Mouse (Mus musculus) G1E (cell line): ENCODE measurements at regions not wholly inside any gene's neighbourhood (a gene's known extent, or its start where the extent isn't known, plus 50 kb on each side); places are given as distances from the start of the nearest gene placed in this dataset.

Experiments used
- ATAC-seq: 2 replicates; pipeline ENCODE4 v1.8.0; 2016; ENCODE audit warnings: mild to moderate bottlenecking; ENCODE audit not compliant: insufficient number of reproducible peaks, poor library complexity, low FRiP score, severe bottlenecking; ENCODE audit errors: extremely low read depth
- DNase-seq: peaks from one replicate; pipeline ENCODE4 v3.0.0; 2012; ENCODE audit warnings: low spot score
- H3K27me3 ChIP-seq: 2 replicates; pipeline ENCODE4 v1.6.1; 2012; ENCODE audit warnings: mild to moderate bottlenecking, low read length, inconsistent platforms; ENCODE audit not compliant: insufficient read depth
- H3K36me3 ChIP-seq: replicated peaks from 2 replicates; pipeline ENCODE3; 2012; ENCODE audit warnings: mild to moderate bottlenecking, inconsistent platforms
- H3K4me1 ChIP-seq: 2 replicates; pipeline ENCODE4 v1.6.1; 2012; ENCODE audit warnings: low read depth, low read length, inconsistent platforms, mixed read lengths; ENCODE audit not compliant: insufficient read depth
- H3K4me3 ChIP-seq: 2 replicates; pipeline ENCODE4 v1.5.1; 2012; ENCODE audit warnings: low read depth, mild to moderate bottlenecking, inconsistent platforms, low read length, moderate library complexity, mixed read lengths
- H3K9me3 ChIP-seq: replicated peaks from 2 replicates; pipeline ENCODE4 v1.6.1; 2012; ENCODE audit warnings: inconsistent platforms
- CTCF ChIP-seq: IDR thresholded peaks from 2 replicates; pipeline ENCODE4 v1.5.1; 2012; ENCODE audit warnings: low read depth, low read length, inconsistent platforms, mixed read lengths
- GATA1 ChIP-seq: IDR thresholded peaks from 2 replicates; pipeline ENCODE4 v1.6.1; 2012; ENCODE audit warnings: borderline replicate concordance, low read length, inconsistent platforms, mixed read lengths
- GATA2 ChIP-seq: IDR thresholded peaks from 2 replicates; pipeline ENCODE4 v1.6.1; 2012; ENCODE audit warnings: low read depth, low read length, inconsistent platforms, borderline replicate concordance
- POLR2AphosphoS5 ChIP-seq: IDR thresholded peaks from 2 replicates; pipeline ENCODE4 v1.6.1; 2012; ENCODE audit warnings: low read depth, low read length, inconsistent platforms; ENCODE audit not compliant: insufficient replicate concordance
- TAL1 ChIP-seq: conservative IDR thresholded peaks from 2 replicates; pipeline ENCODE4 v1.6.1; 2012; ENCODE audit warnings: low read depth, low read length, inconsistent platforms, mixed read lengths

DNA sequence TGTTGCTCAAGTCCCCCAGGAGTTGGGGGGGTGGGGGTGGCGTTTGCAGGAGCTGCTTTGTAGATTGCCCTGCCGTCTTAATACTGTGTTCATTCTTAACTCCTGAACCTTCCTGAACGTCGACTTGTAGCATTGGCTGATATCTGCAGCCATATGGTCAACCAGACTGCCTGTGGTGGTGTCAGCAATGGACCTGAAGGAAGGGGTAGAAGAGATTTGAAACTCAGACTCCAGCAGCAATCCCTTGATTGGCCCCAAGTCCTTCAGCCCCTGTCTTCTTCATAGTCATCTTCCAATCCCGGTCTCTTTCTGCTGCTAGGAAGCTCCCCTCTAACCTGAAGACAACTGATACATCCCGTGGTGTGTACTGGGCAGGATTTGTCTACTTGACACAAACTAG, 433.9 kb upstream of the Zmiz1 start:
- no peaks in the 10 kb centered on the region for H3K36me3 ChIP-seq
- no peak for TF ChIP-seq GATA1
- no peak for TF ChIP-seq GATA2
- no peak for TF ChIP-seq POLR2AphosphoS5
- TF ChIP-seq CTCF, result no peak
- no peak for TF ChIP-seq TAL1
- no peaks in the 10 kb centered on the region for H3K4me1 ChIP-seq
- ATAC-seq (no peak), DNase-seq (no peak)
- no peaks in the 10 kb centered on the region for H3K27me3 ChIP-seq
- no peak overlapping the region for H3K4me3 ChIP-seq
- H3K9me3 ChIP-seq, result peaks cover 81% of the 10 kb centered on the region

DNA sequence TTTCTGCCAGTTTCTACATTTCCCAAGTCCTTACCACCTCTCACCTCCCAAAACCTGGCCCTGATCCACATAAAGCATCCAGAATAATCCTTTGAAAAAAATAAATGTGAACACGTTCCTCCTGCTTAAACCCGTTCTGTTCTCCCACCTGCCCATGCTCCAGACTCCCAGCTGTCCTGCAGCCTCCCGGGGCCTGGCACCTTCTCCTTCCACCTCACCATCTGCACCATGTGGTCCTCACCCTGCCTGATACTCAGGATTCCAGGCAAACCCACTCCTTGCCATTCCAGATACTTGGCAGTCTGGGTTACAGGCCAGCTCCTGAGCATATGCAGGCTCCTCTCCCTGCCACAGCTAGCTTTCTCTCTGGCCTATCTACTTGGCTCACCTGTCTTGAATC, 431.9 kb upstream of the Zmiz1 start:
- Histone ChIP-seq H3K4me3 (no peak overlapping the region), H3K9me3 (peaks cover 79% of the 10 kb centered on the region), H3K36me3 (no peaks in the 10 kb centered on the region), H3K4me1 (no peaks in the 10 kb centered on the region), H3K27me3 (no peaks in the 10 kb centered on the region)
- ATAC-seq (no peak), DNase-seq (no peak)
- TF ChIP-seq GATA1, result no peak
- no peak for TF ChIP-seq GATA2

- TF ChIP-seq TAL1, result no peak
- no peak for TF ChIP-seq POLR2AphosphoS5
- no peak for TF ChIP-seq GATA2
- TF ChIP-seq GATA1, result no peak
- no peak for TF ChIP-seq CTCF
- Histone ChIP-seq H3K36me3 (no peaks in the 10 kb centered on the region), H3K4me1 (no peaks in the 10 kb centered on the region), H3K4me3 (no peak overlapping the region), H3K9me3 (peaks cover 83% of the 10 kb centered on the region), H3K27me3 (no peaks in the 10 kb centered on the region)
- ATAC-seq (no peak), DNase-seq (no peak)
These were observed 431.1 kb upstream of the Zmiz1 start for GRCm38 (mm10) chr14:25027842-25028241.

DNA sequence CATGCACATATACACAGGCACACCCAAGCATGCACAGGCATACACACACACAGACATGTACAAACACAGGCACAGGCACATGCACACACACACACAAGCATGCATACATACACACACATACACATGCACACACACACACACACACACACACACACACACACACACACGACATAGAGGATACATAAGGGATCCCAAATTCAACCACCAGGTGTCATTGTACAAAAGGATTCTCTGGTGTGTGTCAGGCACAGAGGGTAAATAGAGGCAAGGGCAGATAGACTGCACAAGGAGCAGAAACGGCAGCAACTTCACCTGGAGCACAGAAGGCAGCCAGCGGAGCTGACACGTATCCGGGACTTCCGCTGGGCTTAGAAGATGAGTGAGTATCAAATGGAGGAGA, 428.1 kb upstream of the Zmiz1 start:
- peaks cover 85% of the 10 kb centered on the region for H3K9me3 ChIP-seq
- no peak overlapping the region for H3K4me3 ChIP-seq
- no peak for DNase-seq
- H3K36me3 ChIP-seq, result no peaks in the 10 kb centered on the region
- H3K4me1 ChIP-seq, result no peaks in the 10 kb centered on the region
- ATAC-seq, result no peak
- H3K27me3 ChIP-seq, result no peaks in the 10 kb centered on the region
- TF ChIP-seq POLR2AphosphoS5 (no peak), TAL1 (no peak), GATA2 (no peak), GATA1 (no peak), CTCF (no peak)

DNA sequence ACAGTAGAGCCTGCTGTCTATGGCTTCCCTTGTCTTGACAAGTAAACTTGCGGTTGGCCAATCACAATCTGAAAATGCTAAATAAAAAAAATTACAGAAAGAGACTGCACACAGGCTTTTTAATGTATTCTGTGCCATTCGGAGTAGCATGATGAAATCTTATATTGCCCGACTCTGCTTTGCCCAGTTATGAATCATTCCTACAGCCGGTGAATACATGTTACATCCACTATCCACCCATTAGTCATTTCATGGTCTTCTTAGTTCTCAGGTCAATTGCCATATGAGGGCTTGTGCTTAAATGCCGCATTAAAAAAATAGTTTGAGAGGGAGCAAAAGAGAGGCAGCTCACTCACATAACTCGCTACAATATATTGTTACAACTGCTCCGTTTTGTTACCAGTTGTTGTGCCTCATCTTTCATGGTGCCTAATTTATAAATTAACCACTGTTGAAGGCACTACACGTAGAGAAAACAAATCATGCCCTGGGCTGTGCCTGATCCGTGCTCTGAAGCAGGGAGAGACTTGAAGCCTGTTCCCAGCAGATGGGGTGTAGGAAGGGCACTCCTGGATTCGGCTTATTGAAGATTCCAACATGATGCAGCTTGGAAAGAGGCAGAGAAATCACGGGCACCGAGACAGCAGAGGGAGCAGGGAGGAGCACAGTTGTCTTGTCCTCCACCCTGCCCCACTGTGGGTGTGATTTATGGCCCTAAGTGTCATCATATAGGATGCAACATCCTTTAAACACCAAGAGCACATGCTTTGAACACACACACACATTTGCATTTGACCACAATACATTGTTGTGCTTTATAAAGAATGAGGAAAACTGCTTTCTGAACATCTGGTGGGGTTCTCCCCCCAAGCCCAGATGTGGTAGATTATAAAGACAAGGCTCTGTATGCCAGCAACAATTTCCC, 427.0 kb upstream of the Zmiz1 start:
- Histone ChIP-seq H3K36me3 (no peaks in the 10 kb centered on the region), H3K4me3 (no peak overlapping the region)
- ATAC-seq, result no peak

DNA sequence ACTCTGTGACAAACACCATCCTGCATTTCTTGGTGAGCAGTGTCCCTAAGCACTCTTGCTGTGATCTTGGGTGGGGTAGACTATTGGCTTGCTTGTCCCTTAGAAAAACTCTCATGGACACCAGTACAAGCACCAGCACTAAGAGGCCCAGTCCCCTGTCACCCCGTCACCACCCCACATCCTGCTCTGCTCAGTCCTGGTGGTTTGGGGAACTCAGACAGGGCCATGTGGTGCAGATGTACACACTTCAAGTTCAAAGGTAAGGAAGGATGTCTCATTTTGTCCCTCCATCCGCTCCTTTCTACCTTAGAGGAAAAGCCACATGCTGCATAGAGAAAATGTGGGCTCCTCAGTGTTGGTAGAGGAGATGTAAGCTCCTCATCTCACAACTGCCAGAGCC, 426.1 kb upstream of the Zmiz1 start:
- Histone ChIP-seq H3K4me3 (no peak overlapping the region), H3K9me3 (peaks cover 76% of the 10 kb centered on the region), H3K27me3 (no peaks in the 10 kb centered on the region), H3K36me3 (no peaks in the 10 kb centered on the region), H3K4me1 (no peaks in the 10 kb centered on the region)
- ATAC-seq (no peak), DNase-seq (no peak)
- TF ChIP-seq CTCF (no peak), POLR2AphosphoS5 (no peak), GATA1 (no peak), TAL1 (no peak), GATA2 (no peak)

More for the DNA sequence above, 427.0 kb upstream of the Zmiz1 start:
- no peak for DNase-seq
- TF ChIP-seq POLR2AphosphoS5 (no peak), TAL1 (no peak), GATA2 (no peak), CTCF (no peak)
- Histone ChIP-seq H3K9me3 (peaks cover 85% of the 10 kb centered on the region), H3K27me3 (no peaks in the 10 kb centered on the region), H3K4me1 (no peaks in the 10 kb centered on the region)
